Mouse (Mus musculus) MEL (cell line): ENCODE data around the gene Large2. TPM values are rescaled to one million over a fixed set of nuclear protein-coding genes. Genes with fewer than 3 reads are reported as not detected.
A peak's percentile ranks its signal among the peaks of the same experiment; 100 is the strongest.

Source experiments
- DNase-seq: peaks from one replicate; pipeline ENCODE4 v3.0.0; 2011; ENCODE audit warnings: low read depth, low spot score
- H3K27ac ChIP-seq: 2 replicates; pipeline ENCODE4 v1.5.1; 2012; ENCODE audit warnings: low read depth, mild to moderate bottlenecking, control low read depth, low read length, moderate library complexity; ENCODE audit not compliant: control insufficient read depth
- H3K27me3 ChIP-seq, 2 experiments: fragments of 150-350 bp in 1 of 2; sonication (generic) in 1 of 2; 2 replicates each; pipeline ENCODE4 v1.6.1; 2012; ENCODE audit warnings: low read length in 2 of 2, mild to moderate bottlenecking in 2 of 2, improper control_type of control experiment in 1 of 2, moderate library complexity in 1 of 2; ENCODE audit not compliant: insufficient read depth in 2 of 2, control insufficient read depth in 1 of 2
- H3K36me3 ChIP-seq, 2 experiments: 2 replicates each; pipeline ENCODE4 v1.6.1; 2012 to 2014; ENCODE audit warnings: low read length in 2 of 2, improper control_type of control experiment in 1 of 2, inconsistent platforms in 1 of 2, mild to moderate bottlenecking in 1 of 2; ENCODE audit not compliant: insufficient read depth in 2 of 2, control insufficient read depth in 1 of 2
- H3K4me1 ChIP-seq, 2 experiments: fragments of 150-350 bp in 1 of 2; sonication (generic) in 1 of 2; 2 replicates each; pipeline ENCODE4 v1.6.1; 2012; ENCODE audit warnings: low read length in 2 of 2, improper control_type of control experiment in 1 of 2, mild to moderate bottlenecking in 1 of 2; ENCODE audit not compliant: insufficient read depth in 2 of 2, control insufficient read depth in 1 of 2
- H3K4me3 ChIP-seq, 2 experiments: fragments of 150-350 bp in 1 of 2; sonication (generic) in 1 of 2; 2 replicates each; pipeline ENCODE4 v1.5.1; 2012; ENCODE audit warnings: low read depth in 2 of 2, low read length in 2 of 2, mild to moderate bottlenecking in 2 of 2, moderate library complexity in 2 of 2, control low read depth in 1 of 2, improper control_type of control experiment in 1 of 2; ENCODE audit not compliant: control insufficient read depth in 1 of 2, insufficient read depth in 1 of 2
- H3K79me2 ChIP-seq: 2 replicates; pipeline ENCODE4 v1.6.1; 2012; ENCODE audit warnings: mild to moderate bottlenecking, low read length, moderate library complexity; ENCODE audit not compliant: control insufficient read depth, poor library complexity, insufficient read depth
- H3K9ac ChIP-seq: 2 replicates; pipeline ENCODE4 v1.6.1; 2012; ENCODE audit warnings: low read depth, mild to moderate bottlenecking, control low read depth, low read length, moderate library complexity; ENCODE audit not compliant: control insufficient read depth, poor library complexity, severe bottlenecking
- H3K9me3 ChIP-seq: fragments of 150-350 bp; sonication (generic); replicated peaks from 2 replicates; pipeline ENCODE4 v1.6.1; 2012; ENCODE audit warnings: mild to moderate bottlenecking, low read length, improper control_type of control experiment, moderate library complexity; ENCODE audit not compliant: insufficient read depth
- CTCF ChIP-seq, 3 experiments: IDR thresholded peaks in 2 of 3; conservative IDR thresholded peaks in 1 of 3; 2 replicates each; pipeline ENCODE4 v1.5.1; 2011 to 2012; ENCODE audit warnings: low read length in 3 of 3, low read depth in 2 of 3, mild to moderate bottlenecking in 2 of 3, improper control_type of control experiment in 1 of 3, inconsistent platforms in 1 of 3, mixed read lengths in 1 of 3, moderate library complexity in 1 of 3; ENCODE audit not compliant: control insufficient read depth in 1 of 3, insufficient read depth in 1 of 3, poor library complexity in 1 of 3, severe bottlenecking in 1 of 3
- E2F4 ChIP-seq: IDR thresholded peaks from 2 replicates; pipeline ENCODE4 v1.6.1; 2011; ENCODE audit warnings: low read depth, low read length, improper control_type of control experiment, borderline replicate concordance
- ETS1 ChIP-seq: IDR thresholded peaks from 2 replicates; pipeline ENCODE4 v1.6.1; 2012; ENCODE audit warnings: low read depth, mild to moderate bottlenecking, inconsistent platforms, low read length, improper control_type of control experiment, moderate library complexity
- GABPA ChIP-seq: IDR thresholded peaks from 2 replicates; pipeline ENCODE4 v1.6.1; 2012; ENCODE audit warnings: low read depth, mild to moderate bottlenecking, inconsistent platforms, low read length, improper control_type of control experiment, moderate library complexity
- GATA1 ChIP-seq: IDR thresholded peaks from 2 replicates; pipeline ENCODE4 v1.6.1; 2011; ENCODE audit warnings: low read depth, low read length, improper control_type of control experiment
- JUND ChIP-seq: IDR thresholded peaks from 2 replicates; pipeline ENCODE4 v1.6.1; 2011; ENCODE audit warnings: low read depth, mild to moderate bottlenecking, improper control_type of control experiment, low read length
- KAT2A ChIP-seq: conservative IDR thresholded peaks from 2 replicates; pipeline ENCODE4 v1.6.1; 2012; ENCODE audit warnings: low read depth, low read length, improper control_type of control experiment, inconsistent platforms
- MAFK ChIP-seq: IDR thresholded peaks from 2 replicates; pipeline ENCODE4 v1.6.1; 2011; ENCODE audit warnings: low read depth, mild to moderate bottlenecking, low read length, improper control_type of control experiment, borderline replicate concordance
- MAX ChIP-seq: IDR thresholded peaks from 2 replicates; pipeline ENCODE4 v1.6.1; 2011; ENCODE audit warnings: low read length, improper control_type of control experiment
- MAZ ChIP-seq: IDR thresholded peaks from 2 replicates; pipeline ENCODE4 v1.6.1; 2012; ENCODE audit warnings: low read depth, mild to moderate bottlenecking, inconsistent platforms, low read length, improper control_type of control experiment
- MEF2A ChIP-seq: IDR thresholded peaks from 2 replicates; pipeline ENCODE4 v1.6.1; 2014; ENCODE audit warnings: low read depth, mild to moderate bottlenecking, inconsistent platforms, low read length, improper control_type of control experiment; ENCODE audit not compliant: poor library complexity, insufficient replicate concordance, severe bottlenecking; ENCODE audit errors: extremely low read depth
- MXI1 ChIP-seq: IDR thresholded peaks from 2 replicates; pipeline ENCODE4 v1.6.1; 2011; ENCODE audit warnings: mild to moderate bottlenecking, low read depth, low read length, improper control_type of control experiment
- MYB ChIP-seq: IDR thresholded peaks from 2 replicates; pipeline ENCODE4 v1.6.1; 2011; ENCODE audit warnings: mild to moderate bottlenecking, low read depth, low read length, improper control_type of control experiment
- MYC ChIP-seq: IDR thresholded peaks from 2 replicates; pipeline ENCODE4 v1.6.1; 2011; ENCODE audit warnings: low read depth, mild to moderate bottlenecking, low read length, improper control_type of control experiment, moderate library complexity
- NELFE ChIP-seq: IDR thresholded peaks from 2 replicates; pipeline ENCODE4 v1.6.1; 2011; ENCODE audit warnings: low read depth, low read length, improper control_type of control experiment
- NRF1 ChIP-seq: IDR thresholded peaks from 2 replicates; pipeline ENCODE4 v1.6.1; 2014; ENCODE audit warnings: low read depth, mild to moderate bottlenecking, inconsistent platforms, low read length, improper control_type of control experiment, moderate library complexity; ENCODE audit not compliant: poor library complexity, insufficient read depth, severe bottlenecking
- POLR2AphosphoS2 ChIP-seq: IDR thresholded peaks from 2 replicates; pipeline ENCODE4 v1.6.1; 2011; ENCODE audit warnings: low read length, improper control_type of control experiment
- RCOR1 ChIP-seq: IDR thresholded peaks from 2 replicates; pipeline ENCODE4 v1.6.1; 2012; ENCODE audit warnings: low read depth, mild to moderate bottlenecking, inconsistent platforms, low read length, improper control_type of control experiment
- SIN3A ChIP-seq: IDR thresholded peaks from 2 replicates; pipeline ENCODE4 v1.6.1; 2012; ENCODE audit warnings: low read length, improper control_type of control experiment, inconsistent platforms
- SMC3 ChIP-seq: IDR thresholded peaks from 2 replicates; pipeline ENCODE4 v1.6.1; 2011; ENCODE audit warnings: low read depth, low read length, improper control_type of control experiment
- UBTF ChIP-seq: IDR thresholded peaks from 2 replicates; pipeline ENCODE4 v1.6.1; 2012; ENCODE audit warnings: low read depth, mild to moderate bottlenecking, inconsistent platforms, low read length, improper control_type of control experiment, moderate library complexity, borderline replicate concordance; ENCODE audit not compliant: insufficient read depth
- USF2 ChIP-seq, 2 experiments: IDR thresholded peaks; 2 replicates each; pipeline ENCODE4 v1.6.1; 2011 to 2012; ENCODE audit warnings: improper control_type of control experiment in 2 of 2, low read length in 2 of 2, borderline replicate concordance in 1 of 2, inconsistent platforms in 1 of 2, low read depth in 1 of 2, mild to moderate bottlenecking in 1 of 2; ENCODE audit not compliant: insufficient read depth in 1 of 2
- ZKSCAN1 ChIP-seq: IDR thresholded peaks from 2 replicates; pipeline ENCODE4 v1.6.1; 2012; ENCODE audit warnings: low read depth, mild to moderate bottlenecking, inconsistent platforms, low read length, improper control_type of control experiment, moderate library complexity
- ZMIZ1 ChIP-seq: IDR thresholded peaks from 2 replicates; pipeline ENCODE4 v1.6.1; 2012; ENCODE audit warnings: low read depth, mild to moderate bottlenecking, inconsistent platforms, low read length, improper control_type of control experiment, moderate library complexity
- ZNF384 ChIP-seq: IDR thresholded peaks from 2 replicates; pipeline ENCODE4 v1.6.1; 2012; ENCODE audit warnings: low read depth, mild to moderate bottlenecking, inconsistent platforms, low read length, improper control_type of control experiment
- polyA plus RNA-seq, 2 experiments: library from polyadenylated mRNA; stranded (reverse) in 1 of 2; unstranded in 1 of 2; fragments of >175 nt in 1 of 2; fragments of >200 nt in 1 of 2; gene quantifications; 2 replicates each; pipeline versions ENCODE4 v1.2.1 to v1.2.4; 2012; ENCODE audit warnings: low replicate concordance in 2 of 2, low read depth in 1 of 2; ENCODE audit not compliant: insufficient read length in 2 of 2, insufficient read depth in 1 of 2, missing spikeins in 1 of 2
- total RNA-seq: library from RNA; depleted of rRNA; stranded (reverse); fragments of 300-350 nt; gene quantifications from 2 replicates; pipeline ENCODE4 v1.2.3, GENCODE M21; 2012

Gene Large2
- total and polyA plus RNA-seq, 3 experiments, result 0.03 TPM; not detected in 2

- TF ChIP-seq NELFE, result no peak
- TF ChIP-seq MEF2A, result no peak
- no peak for TF ChIP-seq USF2 (IDR thresholded peaks at IDR 0.05; ENCODE audit: borderline replicate concordance in 1 of 2, insufficient read depth in 1 of 2, low read depth in 1 of 2, low read length in 2 of 2)
- no peak for TF ChIP-seq ZMIZ1
- TF ChIP-seq MAZ, result no peak
- TF ChIP-seq MAFK, result no peak
- no peak for TF ChIP-seq KAT2A
- no peak for TF ChIP-seq ZKSCAN1
- no peak for TF ChIP-seq MXI1
- H3K79me2 ChIP-seq, result peaks cover 5% of the 10 kb centered on the region
- H3K4me3 ChIP-seq, result no peak overlapping the region
- peaks cover 0 to 12% of the 10 kb centered on the region in 2 experiments; a peak in 2 of 4 replicates for H3K4me1 ChIP-seq
- H3K27me3 ChIP-seq, result no peaks in the 10 kb centered on the region
- H3K9me3 ChIP-seq, result no peaks in the 10 kb centered on the region
- H3K36me3 ChIP-seq, result no peaks in the 10 kb centered on the region; a peak in 1 of 4 replicates
- H3K27ac ChIP-seq, result no peak overlapping the region
- no peak for DNase-seq
- no peak overlapping the region for H3K9ac ChIP-seq
Measured at GRCm38 (mm10) chr2:92377320-92377719, 2.7 kb upstream of the Large2 start.

- Histone ChIP-seq H3K27ac (no peak overlapping the region), H3K9ac (peak overlapping the region; percentile 77), H3K4me1 (peaks cover 0 to 12% of the 10 kb centered on the region in 2 experiments; a peak in 2 of 4 replicates), H3K27me3 (no peaks in the 10 kb centered on the region), H3K36me3 (no peaks in the 10 kb centered on the region; a peak in 1 of 4 replicates), H3K9me3 (no peaks in the 10 kb centered on the region), H3K4me3 (peak overlapping the region; percentile 72 to 84), H3K79me2 (peaks cover 5% of the 10 kb centered on the region)
- no peak for TF ChIP-seq ZNF384
- TF ChIP-seq ZMIZ1, result no peak
- no peak for TF ChIP-seq MAX
- TF ChIP-seq NELFE, result no peak
- peak; percentile 44 for DNase-seq
Measured at GRCm38 (mm10) chr2:92376300-92376699, 1.6 kb upstream of the Large2 start.

- peak overlapping the region; percentile 72 to 84 for H3K4me3 ChIP-seq
- H3K36me3 ChIP-seq, result no peaks in the 10 kb centered on the region
- H3K4me1 ChIP-seq, result peaks cover 0 to 12% of the 10 kb centered on the region in 2 experiments; a peak in 2 of 4 replicates
- TF ChIP-seq NRF1 (no peak), SIN3A (no peak), GATA1 (no peak), MYB (no peak), MAX (no peak), POLR2AphosphoS2 (no peak), NELFE (no peak), MYC (no peak), JUND (no peak), ZKSCAN1 (no peak), E2F4 (no peak), RCOR1 (no peak), UBTF (no peak), MXI1 (no peak), SMC3 (no peak), GABPA (no peak), CTCF (IDR thresholded peaks at IDR 0.05 in 2 of 3, conservative IDR thresholded peaks at IDR 0.05 in 1 of 3; ENCODE audit: control insufficient read depth in 1 of 3, insufficient read depth in 1 of 3, low read depth in 2 of 3, low read length in 3 of 3, poor library complexity in 1 of 3, severe bottlenecking in 1 of 3) (no peak), ETS1 (no peak)
- peak; percentile 44 for DNase-seq
- peak overlapping the region; percentile 77 for H3K9ac ChIP-seq
- no peaks in the 10 kb centered on the region for H3K9me3 ChIP-seq
- H3K27ac ChIP-seq, result peak overlapping the region; percentile 37; the same call in 1 of the 2 replicates
- peaks cover 5% of the 10 kb centered on the region for H3K79me2 ChIP-seq
- H3K27me3 ChIP-seq, result no peaks in the 10 kb centered on the region
Measured at GRCm38 (mm10) chr2:92375788-92376187, 1.1 kb upstream of the Large2 start.
